Mouse (Mus musculus) cerebellum, postnatal 25 days (tissue): ENCODE measurements at regions not wholly inside any gene's neighbourhood (a gene's known extent, or its start where the extent isn't known, plus 50 kb on each side); places are given as distances from the start of the nearest gene placed in this dataset.

Experiments
- DNase-seq, 2 experiments: peaks; one replicate each; pipeline ENCODE4 v3.0.0; 2021; ENCODE audit warnings: mixed read lengths in 2 of 2

GRCm38 (mm10) chr1:186435336-186435972 lies 270.3 kb downstream of the Tgfb2 start:
- no peak for DNase-seq

GRCm38 (mm10) chr1:186434782-186435181 lies 271.0 kb downstream of the Tgfb2 start:
- DNase-seq, result no peak

DNA sequence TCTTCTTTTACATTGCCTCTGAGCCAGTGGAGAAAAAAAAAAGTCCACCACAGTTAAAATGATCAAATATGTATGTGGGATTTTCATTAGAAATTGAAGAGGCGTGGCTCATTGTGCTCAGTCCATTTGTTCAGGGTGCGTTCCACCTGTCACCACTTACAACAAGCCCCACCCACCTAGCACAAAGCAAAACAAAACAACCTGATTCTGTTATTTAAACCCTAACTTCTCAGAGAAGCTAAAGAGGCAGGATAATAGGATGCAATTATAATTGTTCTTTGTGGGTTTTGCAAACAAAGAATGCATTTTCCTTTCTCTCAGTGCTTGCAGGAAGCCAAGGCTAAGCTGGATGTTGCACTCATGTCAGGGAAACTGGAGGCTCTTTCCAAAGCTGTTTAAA lies 271.8 kb downstream of the Tgfb2 start:
- DNase-seq, result no peak

- no peak for DNase-seq
These were observed 272.6 kb downstream of the Tgfb2 start for GRCm38 (mm10) chr1:186433169-186433665.

DNA sequence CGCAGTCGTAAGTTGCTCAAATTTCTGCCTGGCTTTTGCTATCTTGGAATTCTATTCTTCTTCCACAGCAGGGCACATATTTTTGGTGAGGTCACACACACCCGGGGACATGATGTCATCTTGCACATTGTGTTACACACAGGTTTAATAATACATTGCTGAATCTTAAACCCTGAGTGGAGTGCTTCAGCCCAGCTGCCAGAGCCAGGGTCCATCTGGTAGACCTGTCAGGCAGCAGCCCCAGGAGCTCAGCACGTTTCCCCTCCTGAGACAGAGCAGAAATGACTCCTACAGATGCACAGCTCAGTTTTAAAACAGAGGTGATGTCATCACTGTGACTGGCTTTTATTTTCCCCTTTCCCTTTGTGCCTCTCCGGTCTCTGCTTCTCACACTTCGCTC lies 280.4 kb downstream of the Tgfb2 start:
- no peak for DNase-seq

DNA sequence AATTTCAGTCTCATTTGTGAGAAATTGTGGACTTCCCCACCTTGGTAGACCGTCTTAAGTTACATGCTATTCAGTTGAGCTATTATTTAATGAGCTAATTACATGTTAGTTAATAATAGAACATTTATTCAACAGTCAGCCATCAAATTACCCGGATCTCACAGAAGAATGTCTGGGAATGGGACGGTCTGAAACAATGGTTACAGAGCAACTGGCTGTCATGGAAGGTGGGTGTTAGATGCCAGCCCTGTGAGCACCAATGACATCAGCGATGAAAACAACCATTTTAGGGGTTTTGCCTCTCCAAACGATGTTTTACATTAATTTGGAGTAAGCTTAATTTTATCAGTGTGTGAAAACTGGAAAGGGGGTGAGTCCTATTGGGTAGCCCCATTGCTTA lies 281.7 kb downstream of the Tgfb2 start:
- DNase-seq, result no peak

GRCm38 (mm10) chr1:186417101-186417500 lies 288.7 kb downstream of the Tgfb2 start:
- DNase-seq, result peak; percentile 42 to 70

DNA sequence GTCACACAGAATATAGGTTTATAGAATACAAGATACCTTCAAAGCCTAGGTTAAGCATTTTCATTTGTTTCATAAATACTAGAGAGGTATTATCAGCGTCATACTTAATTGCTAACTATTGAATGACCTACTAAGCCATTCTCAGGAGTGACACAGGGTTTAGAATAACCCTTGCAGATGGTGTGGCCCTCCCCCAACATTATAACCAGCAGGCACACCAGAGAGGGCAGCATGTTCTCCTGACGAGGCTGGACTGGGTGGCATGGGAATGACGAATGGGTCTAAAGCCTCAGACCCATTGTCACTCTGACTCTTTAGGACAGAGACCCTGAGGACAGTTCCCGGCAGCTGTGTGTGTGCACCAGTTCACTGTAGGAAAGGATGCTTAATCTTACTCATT lies 290.5 kb downstream of the Tgfb2 start:
- no peak for DNase-seq

GRCm38 (mm10) chr1:186413886-186414245 lies 291.9 kb downstream of the Tgfb2 start:
- no peak for DNase-seq

GRCm38 (mm10) chr1:186413064-186413885 lies 292.5 kb downstream of the Tgfb2 start:
- DNase-seq, result peak; percentile 23 to 26

- no peak for DNase-seq
These were observed 293.5 kb downstream of the Tgfb2 start for GRCm38 (mm10) chr1:186412296-186412695.

- no peak for DNase-seq
These were observed 291.9 kb upstream of the Lyplal1 start for GRCm38 (mm10) chr1:186408986-186409441.

DNA sequence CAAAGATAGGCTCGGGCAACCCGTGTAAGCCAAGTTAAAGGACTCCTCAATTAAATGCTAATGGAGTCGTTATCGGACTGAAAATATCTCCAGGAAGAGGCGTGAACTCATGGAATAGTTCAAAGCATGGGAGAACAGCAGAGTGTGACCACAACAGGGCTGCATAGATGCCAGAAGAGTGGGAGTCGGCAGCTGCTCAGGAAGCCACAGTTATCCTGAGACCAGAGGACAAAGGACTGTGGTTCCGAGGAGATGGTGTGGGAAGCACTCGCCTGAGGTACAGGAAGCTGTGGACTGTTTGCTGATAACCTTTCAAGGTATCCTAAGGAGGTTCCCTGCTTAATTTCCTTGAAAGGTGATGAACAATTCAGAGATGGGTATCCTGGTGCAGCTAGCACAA lies 290.5 kb upstream of the Lyplal1 start:
- no peak for DNase-seq

DNA sequence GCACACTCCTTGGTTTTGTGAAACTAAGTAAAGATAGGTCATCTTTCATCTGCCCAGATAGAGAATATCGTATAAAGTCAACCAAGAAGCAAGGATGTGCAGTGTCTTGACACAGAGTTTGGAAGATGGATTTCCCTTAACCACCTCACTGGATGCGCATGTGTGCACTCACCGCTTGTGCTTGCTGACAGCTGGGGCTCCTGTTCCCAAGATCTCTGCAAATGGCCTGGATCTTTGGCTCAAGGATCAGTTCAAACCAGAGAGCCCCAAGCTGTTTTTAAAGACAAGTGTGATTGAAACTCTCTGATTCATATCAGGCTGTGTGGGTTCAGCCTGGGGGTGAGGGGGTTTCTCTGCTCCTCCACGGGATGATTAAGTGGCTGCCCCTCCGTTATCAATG lies 288.6 kb upstream of the Lyplal1 start:
- no peak for DNase-seq

DNA sequence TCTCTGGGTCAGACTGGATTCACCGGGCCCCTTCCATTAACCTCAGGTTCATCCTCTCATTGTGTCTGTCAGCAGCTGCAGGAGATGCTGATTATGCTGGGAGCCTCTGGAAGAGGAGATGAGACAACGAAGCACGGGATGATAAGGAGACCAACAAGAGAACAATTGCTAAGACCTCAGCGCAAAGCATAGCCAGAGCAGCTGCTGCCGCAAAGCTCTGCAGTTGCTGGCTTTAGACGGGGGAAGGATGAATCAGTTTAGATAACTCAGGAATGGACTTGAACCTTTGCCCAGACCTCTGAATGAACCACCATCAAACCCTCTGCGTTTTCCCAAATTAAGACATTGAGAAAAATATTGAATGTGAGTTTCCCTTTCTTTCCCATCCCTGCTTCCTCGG lies 282.7 kb upstream of the Lyplal1 start:
- no peak for DNase-seq

- DNase-seq, result peak; percentile 14 to 28
These were observed 275.9 kb upstream of the Lyplal1 start for GRCm38 (mm10) chr1:186393005-186393404.

- DNase-seq, result no peak
These were observed 267.3 kb upstream of the Lyplal1 start for GRCm38 (mm10) chr1:186384440-186384839.

DNA sequence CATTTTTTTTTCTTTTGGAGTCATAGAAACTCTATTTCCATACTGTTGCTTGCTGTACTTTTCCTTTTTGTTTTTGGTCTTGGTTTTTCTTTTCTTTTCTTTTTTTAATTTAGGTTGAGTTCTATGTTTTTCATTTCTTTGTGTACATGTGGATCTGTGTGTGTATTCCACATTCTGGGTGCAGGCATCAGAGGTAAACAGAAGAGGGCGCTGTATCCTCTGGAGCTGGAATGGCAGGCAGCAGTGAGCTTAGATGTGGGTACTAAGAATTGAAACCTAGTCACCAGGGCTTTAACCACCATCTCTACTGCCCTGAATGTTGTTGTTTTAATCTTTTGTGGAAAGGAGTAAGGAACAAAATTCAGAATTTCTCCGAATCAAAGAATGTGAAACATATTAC lies 266.3 kb upstream of the Lyplal1 start:
- DNase-seq, result no peak

GRCm38 (mm10) chr1:186383006-186383405 lies 265.9 kb upstream of the Lyplal1 start:
- no peak for DNase-seq

DNA sequence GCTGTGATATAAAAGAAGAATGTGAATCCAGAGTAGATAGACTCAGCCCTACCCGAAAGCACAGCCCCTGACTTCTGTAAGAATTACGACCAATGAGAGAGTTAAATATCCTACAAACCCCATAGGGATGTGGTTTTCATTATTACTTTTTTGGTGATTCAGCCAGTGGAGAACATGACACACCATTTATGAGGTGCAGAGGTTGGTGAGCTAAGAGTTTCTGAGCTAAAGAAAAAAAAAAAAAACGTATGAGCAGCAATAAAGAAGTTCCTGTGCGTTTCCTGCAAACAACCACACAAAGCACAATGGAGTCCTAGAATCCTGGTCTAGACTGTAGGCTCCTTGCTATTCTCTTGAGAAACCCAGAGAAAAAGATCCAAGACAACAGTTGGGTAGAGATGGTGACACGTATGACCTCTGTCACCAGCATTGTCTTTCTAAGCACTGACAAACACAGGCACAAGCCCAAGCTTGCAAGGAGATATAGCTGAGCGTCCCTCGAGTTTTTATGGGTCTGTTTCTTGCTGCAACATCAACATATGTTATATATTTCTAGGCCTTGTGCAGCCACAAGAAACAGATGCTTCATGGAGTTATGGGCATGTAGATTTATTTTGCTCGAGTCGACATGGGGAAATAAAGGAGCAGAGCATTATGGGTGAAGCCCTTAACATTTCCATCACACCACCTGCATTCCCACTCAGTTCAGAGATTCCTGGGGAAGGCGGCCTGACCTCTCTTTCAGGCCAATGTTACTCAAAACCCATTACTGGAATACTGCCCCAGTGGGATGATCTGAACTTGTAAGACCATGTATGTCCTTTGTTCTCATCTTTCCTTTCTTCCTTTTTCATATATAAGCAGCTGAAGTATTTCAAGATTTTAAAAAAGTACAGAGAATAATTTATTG lies 263.1 kb upstream of the Lyplal1 start:
- DNase-seq, result no peak

- DNase-seq, result no peak
These were observed 260.0 kb upstream of the Lyplal1 start for GRCm38 (mm10) chr1:186376906-186377623.

GRCm38 (mm10) chr1:186374009-186374649 lies 257.0 kb upstream of the Lyplal1 start:
- DNase-seq, result no peak
